Mouse (Mus musculus): ENCODE measurements around the gene Zdhhc18.
"Not testable (repeated sequence)": the region's sequence is repeated elsewhere in the genome, so short reads cannot be mapped to it uniquely, and the experiment has no call there.

The Zdhhc18 gene

DNA sequence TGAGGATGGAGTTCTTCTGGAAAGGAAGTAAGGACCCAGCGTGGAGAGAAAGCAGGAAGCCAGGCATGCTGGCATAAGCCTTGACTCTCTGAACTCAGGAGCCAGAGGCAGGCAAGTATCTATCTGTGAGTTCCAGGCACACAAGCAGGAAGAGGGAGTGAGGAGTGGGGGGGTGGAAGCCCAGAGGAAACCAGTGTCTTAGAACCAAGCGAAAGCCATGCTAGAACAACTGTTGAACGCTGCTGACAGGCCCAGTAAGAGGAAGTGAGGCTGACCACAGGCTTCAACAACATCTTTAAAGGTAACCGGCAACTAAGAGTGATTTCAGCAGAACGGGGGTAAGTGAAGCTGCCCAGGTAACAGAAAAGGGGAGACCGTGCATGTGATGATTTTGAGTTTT is 16.2 kb upstream of the Zdhhc18 start:
- in situ Hi-C loops (cut with MboI) = no loop called here

DNA sequence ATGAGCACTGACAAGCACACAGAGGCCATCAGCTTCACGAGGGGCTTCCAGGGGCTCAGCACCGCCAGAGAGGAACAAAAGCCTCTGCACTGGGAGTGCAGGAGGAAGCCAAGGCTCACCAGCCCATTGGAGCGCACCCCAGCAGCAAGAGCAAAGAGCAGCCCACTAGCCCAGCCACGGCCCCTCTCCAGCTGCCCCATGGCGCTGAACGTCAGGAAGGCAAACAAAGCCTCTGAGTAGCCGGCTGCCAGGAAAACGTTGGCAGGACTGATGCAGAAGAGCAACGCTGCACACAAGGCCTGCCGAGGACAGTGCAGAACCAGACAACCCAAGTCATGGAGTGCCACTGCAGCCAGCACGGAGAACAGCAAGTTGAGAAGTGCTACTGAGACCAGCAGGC is 15.2 kb upstream of the Zdhhc18 start:
- in situ Hi-C loops (cut with MboI) = no loop called here

DNA sequence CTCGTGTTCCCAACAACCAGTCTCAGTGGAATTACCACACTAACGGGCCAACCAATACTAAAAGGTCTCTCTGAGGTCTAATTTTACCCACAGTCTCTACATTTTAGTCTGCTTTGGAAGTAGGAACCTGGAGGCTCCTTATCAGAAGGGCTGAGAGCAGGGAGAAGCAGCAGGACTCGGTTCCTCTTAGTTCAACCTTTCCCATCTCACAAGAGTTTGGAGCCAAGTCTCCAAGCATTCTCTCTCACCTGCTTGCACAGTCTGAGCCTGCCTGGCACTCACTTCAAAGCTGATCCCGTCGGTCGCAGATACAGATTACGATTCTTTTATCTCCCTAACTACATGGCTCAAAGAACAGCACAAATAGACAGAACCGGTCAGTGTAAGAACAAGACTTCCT is 13.0 kb upstream of the Zdhhc18 start:
- in situ Hi-C loops (cut with MboI) = no loop called here

DNA sequence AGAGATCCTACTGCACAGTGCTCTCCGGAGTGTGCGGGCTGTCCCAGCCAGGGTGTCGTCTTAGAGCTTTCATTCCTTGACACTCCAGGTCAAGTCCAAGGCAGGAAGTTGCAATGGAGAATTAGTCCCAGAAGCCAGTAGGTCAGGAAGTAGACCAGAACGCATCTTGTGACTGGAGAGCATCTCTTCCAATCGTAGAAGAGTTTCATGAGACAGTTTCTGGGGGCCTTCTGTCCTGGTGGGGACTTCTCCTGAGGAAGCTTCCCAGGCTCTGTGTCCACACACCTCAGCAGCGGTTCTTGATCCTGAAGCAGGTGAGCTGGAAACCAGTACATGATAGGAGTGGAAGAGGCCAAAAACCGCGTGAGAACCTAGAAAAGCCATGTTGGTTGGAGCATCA is 12.5 kb upstream of the Zdhhc18 start:
- in situ Hi-C loops (cut with MboI) = no loop called here

DNA sequence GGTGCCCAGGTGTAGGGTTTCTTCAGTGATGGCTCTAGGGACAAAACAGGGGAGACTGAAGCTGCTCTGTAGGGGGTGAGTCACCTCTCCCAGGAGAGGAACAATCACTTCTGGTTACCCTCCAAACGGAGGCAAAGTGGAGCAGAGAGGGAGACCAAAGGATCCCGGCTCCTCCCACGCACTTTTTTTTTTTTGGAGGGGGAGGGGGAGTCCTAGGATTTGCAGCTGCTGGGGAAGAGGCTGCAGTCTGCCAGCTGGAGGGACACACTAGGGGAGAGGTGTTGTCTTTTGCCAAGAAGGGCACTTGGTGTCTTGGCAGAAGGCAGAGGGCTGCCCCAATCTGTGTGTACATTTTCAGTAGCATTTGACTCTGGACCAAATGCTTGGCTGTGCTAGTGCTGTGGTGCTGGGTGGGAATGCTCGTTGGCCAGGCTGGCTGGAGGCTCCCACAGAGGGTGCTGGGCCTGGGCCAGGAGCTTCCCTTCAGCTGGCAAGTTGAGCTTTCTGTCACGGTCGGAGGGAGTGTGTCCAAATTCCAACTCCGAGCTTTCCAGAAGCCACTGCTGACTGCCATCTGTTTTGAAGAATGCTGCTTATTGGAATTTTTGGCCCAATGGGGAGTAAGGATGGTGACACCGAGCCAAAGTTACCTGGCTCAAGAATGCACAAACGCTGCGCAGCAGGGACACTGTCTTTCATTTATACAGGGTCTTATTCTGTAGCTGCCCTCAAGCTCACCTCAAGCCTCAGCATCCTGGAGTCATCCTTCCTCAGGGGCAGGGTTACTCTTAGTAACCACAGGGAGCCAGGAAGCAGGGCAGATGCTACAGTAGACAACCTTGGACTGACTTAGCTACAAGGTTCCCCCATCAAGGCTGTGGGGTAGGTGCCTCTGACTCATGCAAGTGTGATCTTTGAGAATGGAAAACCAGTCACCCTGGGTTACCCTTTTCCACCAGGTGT is 10.5 kb upstream of the Zdhhc18 start:
- in situ Hi-C loops (cut with MboI) = no loop called here

DNA sequence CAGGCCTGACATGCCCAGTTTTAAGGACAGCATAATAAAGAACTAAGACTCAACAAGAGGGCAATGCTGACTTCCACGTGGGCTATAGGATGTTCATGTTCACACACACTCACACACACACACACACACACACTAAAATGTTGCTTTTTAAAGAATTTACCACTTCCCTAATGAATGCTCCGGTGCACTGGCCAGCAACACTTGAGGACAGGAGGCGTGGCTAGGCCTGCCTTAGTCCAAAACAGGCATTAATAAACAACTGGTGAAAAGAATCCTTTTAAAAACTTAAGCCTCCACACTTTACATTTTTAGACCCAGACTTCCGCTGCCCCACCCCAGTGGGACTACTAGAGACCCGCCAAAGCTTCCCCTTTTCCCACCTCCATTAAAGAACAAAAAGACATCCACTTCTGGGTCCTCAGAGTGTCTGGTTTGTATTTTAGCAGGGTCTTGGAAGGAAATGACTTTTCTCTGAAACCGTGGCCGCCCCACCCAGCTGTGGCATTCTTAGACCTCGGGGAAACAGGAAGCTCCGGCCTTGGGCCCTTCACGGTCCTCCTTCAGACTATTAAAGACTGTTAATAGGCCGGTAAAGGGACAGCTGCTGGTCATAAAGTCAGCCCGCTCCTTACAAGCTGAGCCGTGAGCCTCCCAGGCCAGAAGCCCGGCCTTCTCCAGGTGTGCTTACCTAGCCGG is 9.7 kb upstream of the Zdhhc18 start:
- in situ Hi-C loops (cut with MboI) = no loop called here

DNA sequence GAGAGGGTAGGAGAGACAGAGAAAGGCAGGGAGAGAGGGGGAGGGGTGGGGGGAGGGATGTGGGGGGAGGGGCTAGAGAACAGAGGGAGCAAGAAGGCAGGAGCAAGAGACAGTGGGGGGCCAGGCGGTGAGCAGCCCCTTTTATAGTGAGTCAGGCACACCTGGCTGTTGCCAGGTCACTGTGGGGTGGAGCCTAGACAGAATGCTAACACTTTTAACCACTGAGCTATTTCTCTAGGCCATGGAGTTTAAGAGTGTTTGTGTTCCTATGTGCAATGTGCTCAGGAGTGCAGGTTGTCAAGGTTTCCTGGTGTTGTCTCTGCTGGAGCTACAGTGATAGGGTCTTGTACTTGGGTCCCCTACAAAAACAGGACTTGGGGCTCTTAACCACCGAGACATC is 8.8 kb upstream of the Zdhhc18 start:
- in situ Hi-C loops (cut with MboI) = no loop called here

DNA sequence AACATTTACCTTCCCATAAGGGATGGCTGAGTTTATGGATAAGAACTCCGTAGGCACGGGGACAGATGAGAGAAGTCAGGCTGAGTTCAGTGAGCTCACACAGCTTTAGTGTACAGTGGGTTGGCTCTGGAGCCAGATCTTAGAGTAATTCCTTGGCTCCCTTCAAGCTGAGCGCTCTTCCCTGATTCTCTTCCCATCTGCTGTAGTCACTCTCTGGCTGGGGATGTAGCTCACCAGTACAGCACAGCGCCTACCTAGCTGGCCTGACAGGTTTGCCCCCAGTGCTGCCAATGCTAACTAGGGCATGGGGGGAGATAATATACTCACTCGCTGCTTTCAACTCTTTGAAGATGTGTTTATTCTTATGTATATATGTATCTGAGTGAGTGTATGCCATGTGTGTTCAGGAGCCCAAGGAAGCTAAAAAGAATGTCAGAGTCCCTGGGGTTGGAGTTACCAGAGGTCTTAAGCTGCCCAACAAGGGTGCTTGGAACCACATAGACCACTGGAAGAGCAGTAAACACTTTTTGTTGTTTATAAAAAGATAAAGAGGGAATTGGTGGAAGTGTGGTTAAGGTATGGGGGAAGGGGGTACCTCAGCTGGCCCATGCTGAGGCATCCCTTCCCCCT is 8.0 kb upstream of the Zdhhc18 start:
- in situ Hi-C loops (cut with MboI) = no loop called here

DNA sequence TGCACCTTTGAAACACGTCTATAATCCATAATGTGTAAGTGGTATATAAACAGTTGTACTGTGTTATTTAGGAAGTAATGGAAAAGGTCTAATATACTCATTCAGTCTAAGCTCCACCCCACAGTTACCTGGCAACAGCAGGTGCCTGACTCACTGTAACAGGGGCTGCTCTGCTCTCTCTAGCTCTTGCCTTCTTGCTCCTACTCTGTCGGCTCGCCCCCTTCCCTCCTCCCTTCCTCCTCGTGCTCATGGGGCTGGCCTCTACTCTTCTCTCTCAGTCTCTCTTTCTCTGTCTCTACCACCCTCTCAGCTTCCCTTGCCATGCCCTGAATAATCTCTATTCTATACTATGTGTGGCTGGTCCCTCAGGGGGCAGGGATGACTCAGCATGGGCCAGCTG is 7.0 kb upstream of the Zdhhc18 start:
- in situ Hi-C loops (cut with MboI) = no loop called here

DNA sequence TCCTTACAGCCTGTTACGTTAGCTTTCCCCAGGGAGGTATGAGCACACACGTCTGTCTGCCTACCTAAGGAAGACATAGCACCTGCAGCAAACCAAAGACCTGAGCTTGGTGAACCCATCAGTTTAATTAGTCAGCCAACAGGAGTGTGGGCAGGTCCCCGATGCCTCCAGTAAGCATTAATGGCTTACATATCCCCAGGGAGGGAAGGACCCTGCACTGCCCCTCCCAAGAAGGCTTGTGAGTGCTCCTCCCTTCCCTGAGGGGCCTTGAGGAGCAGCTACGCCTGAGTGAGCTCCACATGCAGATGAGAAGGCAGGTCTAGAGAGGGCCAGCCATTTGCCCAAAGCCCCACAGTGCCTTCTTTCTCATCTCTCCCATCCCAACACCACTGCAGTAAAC is 6.3 kb upstream of the Zdhhc18 start:
- in situ Hi-C loops (cut with MboI) = no loop called here

DNA sequence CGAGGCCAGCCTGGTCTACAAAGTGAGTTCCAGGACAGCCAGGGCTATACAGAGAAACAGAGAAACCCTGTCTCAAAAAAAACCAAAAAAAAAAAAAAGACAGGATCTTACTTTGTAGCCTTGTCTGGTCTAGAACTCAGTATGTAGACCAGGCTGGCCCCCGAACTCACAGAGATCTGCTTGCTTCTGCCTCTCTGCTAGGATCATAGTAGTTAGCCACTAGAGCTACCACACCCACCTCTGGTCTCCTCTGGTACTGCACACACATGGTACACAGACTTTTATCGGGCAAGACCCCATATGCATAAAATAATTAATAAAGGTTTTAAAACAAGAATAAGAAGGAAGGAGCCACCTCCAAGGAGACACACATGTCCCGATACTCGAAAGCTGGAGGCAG is 4.1 kb upstream of the Zdhhc18 start:
- in situ Hi-C loops (cut with MboI) = not testable (repeated sequence)

DNA sequence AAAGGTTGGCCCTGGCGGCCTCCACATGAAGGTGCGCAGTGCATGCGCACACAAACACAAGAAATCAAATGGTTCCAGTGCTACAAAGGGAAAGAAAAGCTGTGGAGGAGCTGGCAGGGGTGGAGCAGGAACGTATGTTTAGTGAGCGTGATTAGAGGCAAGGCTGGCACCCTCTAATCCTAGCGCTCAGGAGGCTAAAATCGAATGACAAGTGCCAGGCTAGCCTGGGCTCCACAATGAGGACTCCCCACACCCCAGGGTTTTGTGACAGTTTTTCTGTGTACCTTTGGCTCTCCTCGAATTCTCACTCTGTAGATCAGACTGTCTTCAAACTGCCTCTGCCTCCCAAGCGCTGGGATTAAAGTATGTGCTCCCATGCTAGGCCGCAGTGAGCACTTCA is 2.8 kb upstream of the Zdhhc18 start:
- in situ Hi-C loops (cut with MboI) = no loop called here

DNA sequence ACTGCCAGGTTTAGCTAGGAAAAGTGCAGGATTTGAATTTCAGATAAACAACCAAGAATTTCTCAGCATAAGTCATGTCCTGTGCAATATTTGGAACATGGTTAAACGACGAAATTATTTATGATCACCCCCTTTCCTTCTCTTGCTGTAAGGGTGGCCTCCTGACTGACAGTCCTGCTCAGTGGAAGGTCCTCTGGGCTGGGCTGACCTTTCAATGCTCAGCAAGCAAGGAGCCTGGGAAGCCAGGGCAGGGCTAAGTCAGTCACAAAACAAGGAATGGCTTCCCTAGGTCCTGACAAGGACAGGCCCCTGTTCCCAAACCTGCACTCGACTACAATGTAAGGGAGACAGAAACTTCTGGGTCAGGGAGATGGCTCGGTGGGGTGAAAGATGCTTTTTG is 2.0 kb upstream of the Zdhhc18 start:
- in situ Hi-C loops (cut with MboI) = no loop called here

DNA sequence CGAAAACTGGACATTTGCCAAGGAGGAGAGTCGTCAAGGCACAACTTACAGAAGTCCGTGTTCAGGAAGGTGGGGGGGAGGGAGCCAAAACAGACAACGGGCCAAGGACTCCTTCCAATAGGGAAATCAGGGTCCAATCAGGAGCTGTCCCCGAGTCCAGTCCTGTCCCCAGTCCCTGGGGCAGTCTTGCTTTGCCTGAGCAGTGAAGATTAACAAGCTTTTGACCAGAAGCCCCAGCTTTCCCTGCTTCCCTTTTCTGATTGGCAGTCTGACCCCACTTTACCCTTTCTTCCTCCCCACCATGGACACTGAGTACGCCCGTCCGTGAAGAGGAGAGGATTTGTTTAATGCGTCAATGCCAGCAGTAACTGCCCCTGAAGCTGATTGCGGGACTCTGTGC is 1.5 kb upstream of the Zdhhc18 start:
- in situ Hi-C loops (cut with MboI) = no loop called here

DNA sequence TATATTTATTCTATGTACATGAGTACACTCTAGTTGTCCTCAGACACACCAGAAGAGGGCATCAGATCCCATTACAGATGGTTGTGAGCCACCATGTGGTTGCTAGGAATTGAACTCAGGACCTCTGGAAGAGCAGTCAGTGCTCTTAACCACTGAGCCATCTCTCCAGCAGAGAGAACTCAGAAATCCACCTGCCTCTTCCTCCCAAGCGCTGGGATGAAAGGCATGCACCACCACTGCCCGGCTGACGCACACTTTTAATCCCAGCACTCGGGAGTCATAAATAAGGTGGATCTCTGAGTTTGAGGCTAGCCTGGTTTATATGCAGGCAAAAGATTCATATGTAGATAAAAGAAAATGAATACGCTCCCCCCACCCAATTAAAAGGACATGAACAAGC is 490 bp downstream of the Zdhhc18 start:
- in situ Hi-C loops (cut with MboI) = not testable (repeated sequence)

DNA sequence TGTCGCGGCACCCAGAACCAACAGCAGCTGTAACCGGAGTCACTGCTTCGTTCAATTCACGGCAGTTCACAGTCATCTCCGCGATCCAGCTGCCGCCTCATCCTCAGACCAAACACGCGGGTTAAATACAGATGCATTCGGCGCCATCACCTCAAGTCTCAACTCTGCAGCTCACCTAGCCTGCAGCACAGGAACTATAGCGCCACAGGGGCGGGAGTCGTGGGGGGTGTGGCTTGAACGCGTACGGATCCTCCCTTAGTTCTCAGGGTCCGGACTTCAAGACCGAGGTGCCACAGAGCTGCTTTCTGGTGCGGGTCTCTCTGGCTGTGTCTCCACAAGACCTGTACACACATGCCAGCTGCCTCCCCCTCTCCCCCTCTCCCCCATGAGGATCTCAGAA is 4.3 kb downstream of the Zdhhc18 start:
- in situ Hi-C loops (cut with MboI) = no loop called here

DNA sequence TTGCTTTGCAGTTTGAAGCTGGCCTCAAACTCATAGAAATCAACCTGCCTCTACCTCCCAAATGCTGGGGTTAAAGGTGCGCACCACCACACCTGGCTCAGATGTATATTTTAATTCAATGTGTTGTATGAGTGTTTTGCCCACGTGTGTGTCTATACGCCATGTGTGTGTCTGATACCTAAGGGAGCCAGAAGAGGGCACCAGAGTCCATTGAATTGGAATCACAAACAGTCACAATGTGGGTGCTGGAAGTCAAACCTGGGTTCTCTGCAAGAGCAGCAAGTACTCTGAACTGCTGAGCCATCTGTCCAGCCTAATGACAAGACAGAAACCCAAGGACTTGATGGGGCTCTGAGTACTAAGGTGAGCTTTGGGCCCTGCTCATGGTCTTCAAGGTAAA is 4.8 kb downstream of the Zdhhc18 start:
- in situ Hi-C loops (cut with MboI) = no loop called here

DNA sequence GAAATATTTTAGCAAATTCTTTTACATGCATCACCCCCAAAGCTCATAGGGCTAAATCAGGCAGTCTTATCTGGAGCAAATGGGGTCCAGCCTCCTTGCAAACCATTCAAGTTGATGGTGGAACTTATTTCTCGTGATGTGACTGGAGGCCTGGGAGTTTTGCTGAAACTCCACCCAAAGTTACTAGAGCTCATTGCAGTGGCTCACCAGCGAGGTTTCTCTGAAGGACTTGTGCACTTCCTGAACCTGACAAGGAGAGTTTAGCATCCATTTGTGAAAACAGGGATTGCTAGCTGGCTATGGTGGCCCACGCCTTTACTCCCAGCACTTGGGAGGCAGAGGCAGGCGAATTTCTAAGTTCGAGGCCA is 15.9 kb downstream of the Zdhhc18 start:
- in situ Hi-C loops (cut with MboI) = no loop called here

DNA sequence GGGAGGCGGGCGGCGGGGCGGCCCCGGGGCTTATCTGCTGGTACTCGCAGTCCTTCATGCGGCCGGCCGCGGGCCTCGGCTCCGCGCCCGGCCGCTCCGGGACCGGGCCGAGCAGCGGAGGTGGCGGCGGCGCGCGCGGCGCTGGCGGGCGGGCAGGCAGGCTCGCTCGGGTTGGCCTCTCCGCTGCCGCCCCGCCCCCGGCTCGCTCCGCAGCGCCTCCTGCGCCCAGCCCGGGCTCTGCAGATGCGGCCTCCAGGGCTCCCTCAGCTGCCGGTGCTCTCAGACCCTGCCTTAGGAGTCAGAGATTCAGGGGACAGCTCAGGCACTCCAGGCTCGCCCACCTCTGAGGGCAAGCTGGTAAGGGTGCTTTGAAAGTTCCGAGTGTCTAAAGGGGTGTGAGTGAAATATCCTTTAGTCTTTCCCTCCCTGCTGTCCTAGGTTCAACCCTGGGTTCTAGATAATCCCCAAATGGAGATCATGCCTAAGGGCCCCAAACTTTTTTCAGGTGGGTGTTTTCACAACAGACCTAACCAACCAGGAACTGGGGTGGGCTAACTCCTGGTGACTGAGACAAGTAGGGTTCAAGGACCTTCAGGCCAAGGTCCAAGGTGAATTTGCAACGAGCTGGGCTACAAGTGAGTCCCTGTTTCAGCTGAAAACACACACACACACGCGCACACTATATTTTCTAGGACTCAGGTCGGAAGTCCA is 16.5 kb downstream of the Zdhhc18 start:
- in situ Hi-C loops (cut with MboI) = no loop called here

DNA sequence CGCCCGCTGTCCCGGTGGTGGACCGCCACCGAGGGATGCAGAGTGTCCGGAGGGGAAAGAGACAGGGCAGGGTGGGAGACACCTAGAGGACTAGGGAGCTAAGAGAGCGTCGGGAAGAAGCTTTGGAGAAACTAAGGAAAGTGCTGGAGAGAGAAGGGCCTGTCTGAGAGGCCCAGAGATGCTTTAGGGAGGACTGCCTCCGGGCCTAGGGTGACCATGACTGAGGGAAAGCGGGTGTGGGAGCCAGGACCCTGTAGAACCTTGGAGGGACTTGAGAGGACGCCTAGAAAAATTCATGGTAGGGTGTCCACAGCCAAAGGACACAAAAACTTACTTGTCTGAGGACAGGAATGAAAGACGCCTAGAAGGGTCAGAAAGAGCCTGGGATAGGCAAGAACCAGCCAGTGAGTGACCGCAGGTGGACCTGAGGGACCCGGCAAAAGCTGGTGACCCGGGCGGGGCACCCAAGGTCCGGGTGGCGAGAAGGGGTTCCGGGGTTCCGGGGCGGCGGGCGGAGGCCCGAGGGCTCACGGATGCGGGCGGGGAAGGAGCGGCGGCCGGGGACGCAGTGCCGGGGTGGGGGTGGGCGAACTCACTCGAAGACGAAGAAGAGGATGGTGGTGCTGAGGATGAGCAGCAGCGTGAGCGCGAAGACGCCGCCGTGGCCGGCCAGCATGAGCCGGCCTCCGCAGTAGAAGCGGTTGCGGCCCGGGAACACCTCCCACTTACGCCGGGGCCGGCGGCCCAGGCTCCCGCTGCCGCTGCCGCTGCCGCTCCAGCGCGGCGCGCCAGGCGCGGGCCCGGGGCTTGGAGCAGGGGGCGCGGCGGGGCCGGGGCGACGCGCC is 17.2 kb downstream of the Zdhhc18 start:
- in situ Hi-C loops (cut with MboI) = no loop called here

DNA sequence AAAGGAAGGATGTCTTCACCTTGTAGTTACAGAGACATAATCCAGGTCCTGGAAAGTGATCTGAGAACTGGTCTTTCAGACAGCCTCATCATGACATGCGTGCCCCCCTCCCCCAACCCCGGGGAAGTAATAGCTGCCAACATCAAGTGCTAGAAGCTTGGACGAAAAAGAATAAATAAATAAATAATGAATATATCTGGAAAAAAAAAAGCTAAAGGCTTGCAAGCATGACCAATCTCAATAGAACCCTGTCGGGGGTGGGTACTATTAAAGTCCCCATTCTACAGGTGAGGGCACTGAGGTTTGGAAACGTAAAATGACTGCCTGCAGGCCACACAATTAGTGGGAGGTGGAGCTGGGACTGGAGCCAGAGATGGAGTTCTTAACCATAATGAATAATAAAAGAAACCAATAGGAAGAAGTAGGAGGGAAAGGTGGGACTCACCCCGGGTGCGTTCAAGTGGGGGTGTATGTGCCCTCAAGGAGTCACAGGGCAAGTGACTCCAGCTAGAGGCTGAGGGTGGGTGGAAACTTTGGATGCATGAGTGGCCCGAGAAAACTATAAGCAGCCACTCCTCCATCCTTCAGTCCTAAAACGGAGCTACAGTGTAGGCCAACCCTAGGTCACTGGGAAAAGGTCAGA is 18.1 kb downstream of the Zdhhc18 start:
- in situ Hi-C loops (cut with MboI) = no loop called here

Data from mature B cell (primary cell).